Comparison of ENCODE assay signal across 8 mouse cellular contexts in the genomic region with DNA sequence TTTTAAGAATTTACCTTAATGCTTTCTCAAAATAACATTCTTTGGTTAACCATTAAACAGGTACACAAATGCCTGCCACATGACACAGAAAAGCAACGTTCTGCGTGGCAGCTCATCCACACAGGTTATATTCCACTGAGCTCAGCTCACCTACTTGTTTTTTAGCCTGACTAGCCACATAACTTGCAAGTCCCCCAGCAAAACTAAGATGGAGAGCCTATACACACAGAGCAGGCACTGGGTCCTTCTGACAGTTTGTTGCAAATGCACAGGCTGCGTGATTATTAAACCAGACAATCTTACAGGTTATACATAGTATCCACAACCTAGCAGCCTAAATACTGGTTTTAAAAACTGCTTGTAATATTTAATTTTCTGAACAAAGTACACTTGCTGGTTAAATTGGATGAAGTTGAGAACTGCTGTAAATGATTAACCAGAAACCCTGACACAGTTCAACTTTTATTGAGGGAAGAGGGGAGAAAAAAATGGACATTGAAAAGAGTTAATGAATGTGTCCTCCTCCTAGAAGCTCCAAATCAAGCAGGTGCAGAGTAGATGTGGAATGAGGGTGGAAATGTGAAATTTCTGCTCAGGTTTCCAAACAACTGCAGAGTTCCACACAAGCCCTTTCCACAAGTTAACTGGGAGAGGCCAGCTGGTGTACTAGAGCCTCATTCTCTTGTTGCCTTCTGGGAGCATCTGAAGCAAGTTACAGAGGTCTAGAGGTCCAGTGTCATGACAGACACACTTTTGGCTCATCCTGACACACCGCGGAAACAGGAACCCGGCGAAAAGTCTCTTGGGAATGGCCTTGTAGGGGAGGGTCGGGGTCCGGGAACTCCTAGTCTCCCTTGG. TPM values are rescaled to one million over a fixed set of nuclear protein-coding genes. Genes with fewer than 3 reads are reported as not detected.
DNase-seq lines count a peak whose midpoint lies in the region; ATAC-seq and TF ChIP-seq lines count a peak whose summit lies in the region.

No protein-coding gene starts in this region.

- peak overlapping the region; percentile 77 for H3K4me2 ChIP-seq in intestine, postnatal 0 days (replicated peaks; ENCODE audit: low read depth)

- H3K4me3 ChIP-seq in gastrocnemius, adult 2 months = peak overlapping the region; percentile 94
- H3K4me3 ChIP-seq in brown adipose tissue, adult 24 weeks (ENCODE audit: insufficient read depth, low read depth, low read length) = peak overlapping the region; percentile 59
- peak overlapping the region; percentile 77 for H3K4me3 ChIP-seq in intestine, postnatal 0 days (ENCODE audit: low read depth, low read length)
- peak overlapping the region; percentile 81 for H3K4me3 ChIP-seq in midbrain, embryonic 10.5 days

- ATAC-seq in intestine, postnatal 0 days = peak; percentile 57

- H3K27me3 ChIP-seq in intestine, postnatal 0 days (replicated peaks; ENCODE audit: control insufficient read depth, insufficient read depth, low read length) = no peaks in the 10 kb centered on the region
- H3K27me3 ChIP-seq in midbrain, embryonic 10.5 days (ENCODE audit: low read depth, poor library complexity, severe bottlenecking) = no peaks in the 10 kb centered on the region

- no peak for DNase-seq in gastrocnemius, adult 2 months
- no peak for DNase-seq in gastrocnemius, adult 18-20 months (ENCODE audit: low spot score)
- DNase-seq in midbrain, embryonic 10.5 days (ENCODE audit: low spot score) = no peak
- no peak for DNase-seq in left cerebral cortex, adult 8-10 months (ENCODE audit: low spot score in 2 of 2)
- no peak for DNase-seq in layer of hippocampus, postnatal 10 days (ENCODE audit: low spot score in 2 of 2)
- no peak for DNase-seq in gastrocnemius, postnatal 36 days

- H3K27ac ChIP-seq in gastrocnemius, adult 2 months = peak overlapping the region; percentile 85
- H3K27ac ChIP-seq in brown adipose tissue, adult 24 weeks (replicated peaks; ENCODE audit: low read depth, low read length) = no peak overlapping the region
- H3K27ac ChIP-seq in intestine, postnatal 0 days (ENCODE audit: low read depth, low read length) = peak overlapping the region; percentile 82
- H3K27ac ChIP-seq in midbrain, embryonic 10.5 days (replicated peaks) = peak overlapping the region; percentile 93

- 17% methylated on average over 9 of the region's 9 CpGs for WGBS in intestine, postnatal 0 days
- WGBS in midbrain, embryonic 10.5 days = 33% methylated on average over 9 of the region's 9 CpGs

- H3K9me3 ChIP-seq in intestine, postnatal 0 days (ENCODE audit: control insufficient read depth) = no peaks in the 10 kb centered on the region
- H3K9me3 ChIP-seq in midbrain, embryonic 10.5 days (replicated peaks) = no peaks in the 10 kb centered on the region

- H3K4me1 ChIP-seq in brown adipose tissue, adult 24 weeks (ENCODE audit: control insufficient read depth, insufficient read depth, insufficient read length, low read length) = no peaks in the 10 kb centered on the region
- no peaks in the 10 kb centered on the region for H3K4me1 ChIP-seq in intestine, postnatal 0 days (replicated peaks; ENCODE audit: control insufficient read depth, insufficient read depth, low read length)
- H3K4me1 ChIP-seq in midbrain, embryonic 10.5 days = peaks cover 18% of the 10 kb centered on the region

- intact Hi-C loops in gastrocnemius, adult 2 months (cut with DNase I) = loop anchor here (10.0 kb wide), 1 partner anchor 553 kb away; the partner anchor contains the start of gene Zc3h13
- intact Hi-C loops in gastrocnemius, postnatal 36 days (cut with DNase I) = no loop called here

- peaks cover 9% of the 10 kb centered on the region; the same call in 1 of the 2 replicates for H3K36me3 ChIP-seq in intestine, postnatal 0 days (ENCODE audit: control insufficient read depth, insufficient read depth)
- H3K36me3 ChIP-seq in midbrain, embryonic 10.5 days = peaks cover 12% of the 10 kb centered on the region

- peak overlapping the region; percentile 87; the same call in 1 of the 2 replicates for H3K9ac ChIP-seq in intestine, postnatal 0 days (ENCODE audit: low read depth, low read length)

- no peak for TF ChIP-seq CTCF in gastrocnemius, adult 2 months (IDR thresholded peaks at IDR 0.05)
- TF ChIP-seq CTCF in intestine, postnatal 0 days (IDR thresholded peaks at IDR 0.05; ENCODE audit: low read depth) = no peak

RNA-seq across cellular contexts. Expression of gene Esd, which starts 0.6 kb away (rescaled TPM):
- total RNA-seq in gastrocnemius, adult 2 months (2021) = 10 to 100 TPM; 70.6 to 75.1 TPM
- total RNA-seq in gastrocnemius, adult 18-20 months (2021) = 10 to 100 TPM; 65.0 to 66.1 TPM
- polyA plus RNA-seq in brown adipose tissue, adult 24 weeks (2012; ENCODE audit: insufficient read depth, insufficient read length, missing spikeins) = 194 and 246 TPM in 2 replicates
- polyA plus RNA-seq in intestine, postnatal 0 days (2015; fragmentation: Nextera tagmentation; extraction: Ambion mirVana) = 464 and 477 TPM in 2 replicates
- polyA plus RNA-seq in midbrain, embryonic 10.5 days (2016; fragmentation: Nextera tagmentation; extraction: Ambion mirVana) = 350 and 355 TPM in 2 replicates
- total RNA-seq in left cerebral cortex, adult 8-10 months (2022) = 10 to 100 TPM; 90.1 to 95.5 (median 91.4) TPM
- total RNA-seq in layer of hippocampus, postnatal 10 days (2021) = 10 to 100 TPM; 83.8 to 84.3 TPM
- 10 to 100 TPM; 60.0 to 64.5 TPM for total RNA-seq in gastrocnemius, postnatal 36 days (2021)
